Mouse (Mus musculus) spleen, adult 2 months (tissue): ENCODE results near the gene Glis3.

Source experiments
- CTCF ChIP-seq: fragments of 200-500 bp; IDR thresholded peaks from 2 replicates; pipeline ENCODE4 v1.5.1; 2011; ENCODE audit warnings: mild to moderate bottlenecking, inconsistent platforms; ENCODE audit not compliant: insufficient read depth, insufficient read length, insufficient replicate concordance; ENCODE audit errors: extremely low read depth
- POLR2A ChIP-seq: fragments of 200-500 bp; IDR thresholded peaks from 2 replicates; pipeline ENCODE4 v1.6.1; 2011; ENCODE audit warnings: low read depth, low read length, inconsistent platforms

- no peak for TF ChIP-seq CTCF
- TF ChIP-seq POLR2A, result no peak
Observed at GRCm38 (mm10) chr19:28246186-28246585, 433.7 kb downstream of the Glis3 start.
